Mouse (Mus musculus): ENCODE data around the gene Gm9736.
"Not testable (repeated sequence)": the region's sequence is repeated elsewhere in the genome, so short reads cannot be mapped to it uniquely, and the experiment has no call there.

Gm9736 gene

DNA sequence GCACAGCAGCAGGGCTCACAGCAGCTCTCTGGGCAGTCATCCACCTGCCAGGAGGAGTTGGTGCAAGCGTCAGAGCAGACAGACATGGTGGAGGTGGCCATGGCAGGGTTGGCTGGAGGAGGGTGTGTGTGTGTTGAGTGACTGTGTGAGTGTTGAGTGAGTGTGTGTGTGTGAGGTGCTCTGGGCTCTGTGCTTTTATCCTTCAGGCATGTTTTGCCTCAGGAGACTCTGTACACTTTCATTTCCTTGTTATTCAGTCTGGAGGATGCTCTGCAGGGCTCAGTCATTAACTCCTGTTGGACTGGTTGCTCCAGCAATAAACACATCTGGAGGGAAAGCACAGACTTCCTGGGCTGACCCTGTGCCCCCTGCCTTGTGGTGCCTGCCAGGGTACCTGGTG, at the start of gene Gm9736:
TSS of gene Gm9736 (minus strand) at position 101 of the 400 bp plus-strand sequence.
- not testable (repeated sequence) for DNase-seq (ENCODE audit: low read depth, low spot score)

DNA sequence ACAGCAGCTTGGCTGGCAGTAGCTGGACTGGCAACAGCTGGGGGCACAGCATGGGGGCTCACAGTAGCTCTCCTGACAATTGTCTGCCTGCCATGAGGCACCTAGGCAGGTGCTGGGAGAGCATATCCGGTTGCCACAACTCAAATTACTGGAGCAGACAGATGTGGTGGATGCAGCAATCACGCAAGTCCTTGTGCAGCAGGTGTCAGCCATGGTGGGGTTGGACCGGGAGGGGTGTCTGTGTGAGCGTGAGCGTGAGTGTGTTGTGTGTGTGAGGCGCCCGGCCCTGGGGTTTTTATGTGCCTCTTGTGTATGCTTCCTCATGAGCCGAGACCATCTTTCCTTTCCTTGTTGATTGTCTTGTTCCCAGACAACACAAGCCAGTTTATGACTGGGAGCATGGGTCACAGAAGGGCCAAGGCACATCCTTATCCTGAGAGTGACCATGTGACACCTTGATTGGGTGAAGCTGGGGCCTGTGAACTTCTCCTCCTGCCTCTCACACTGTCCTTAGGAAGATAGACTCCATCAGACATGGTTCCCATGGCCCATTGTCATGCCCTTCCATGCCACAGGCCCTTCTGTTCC, 47.9 kb upstream of the Gm9736 start, which contains the start of gene Gm19668:
TSS of gene Gm19668 (minus strand) at position 213 of the 588 bp plus-strand sequence.
- DNase-seq (ENCODE audit: low read depth, low spot score), result no peak

GRCm38 (mm10) chr10:77798164-77798920, 47.2 kb upstream of the Gm9736 start:
- DNase-seq (ENCODE audit: low read depth, low spot score), result not testable (repeated sequence)

DNA sequence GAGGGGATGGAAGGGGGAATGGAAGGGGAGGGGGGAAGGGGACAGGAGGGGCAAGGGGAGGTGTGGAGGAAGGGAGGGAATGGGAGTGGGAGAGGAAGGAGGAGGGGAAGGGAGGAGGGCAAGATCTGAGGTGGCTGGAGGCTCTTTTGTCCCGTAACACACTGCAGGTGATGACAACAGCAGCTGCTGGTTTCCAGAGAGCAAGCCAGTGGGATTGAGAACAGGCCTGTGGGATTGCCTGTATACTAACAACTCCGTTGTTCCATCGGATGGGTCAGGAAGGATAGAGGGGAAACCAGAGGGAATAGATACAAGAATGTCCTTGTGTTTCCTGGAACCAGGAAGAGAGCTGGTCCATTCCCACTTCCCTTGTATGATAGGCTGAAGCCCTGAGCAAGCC, 46.5 kb upstream of the Gm9736 start:
- DNase-seq (ENCODE audit: low read depth, low spot score), result no peak

GRCm38 (mm10) chr10:77794976-77795375, 43.8 kb upstream of the Gm9736 start, which contains the start of gene Gm9639:
Gm9639 (minus strand) TSS chr10:77795076.
- DNase-seq (ENCODE audit: low read depth, low spot score), result no peak

DNA sequence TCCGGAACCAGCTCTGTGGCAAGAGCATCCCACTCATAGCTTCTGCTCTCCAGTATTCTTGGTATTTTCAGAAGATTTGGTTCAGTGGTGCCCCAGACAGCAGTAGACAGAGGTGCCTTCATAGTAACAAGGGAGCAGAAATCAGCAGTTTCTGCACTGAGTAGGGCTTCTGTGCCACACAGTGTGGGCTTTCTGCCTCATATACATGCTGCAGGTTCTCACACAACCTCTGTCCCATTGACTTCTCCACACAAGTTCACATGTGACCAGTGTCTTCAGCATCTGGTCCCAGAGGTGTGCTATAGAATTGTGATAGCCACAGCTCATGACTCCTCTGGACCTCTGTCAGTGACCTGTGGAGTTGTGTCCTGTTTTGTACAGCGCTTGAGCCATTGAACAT, 37.5 kb upstream of the Gm9736 start:
- DNase-seq (ENCODE audit: low read depth, low spot score), result no peak

- not testable (repeated sequence) for DNase-seq (ENCODE audit: low read depth, low spot score)
Observed at GRCm38 (mm10) chr10:77787876-77788275, 36.7 kb upstream of the Gm9736 start, which contains the start of gene Gm7137. Gm7137 (minus strand) TSS chr10:77788200.

- not testable (repeated sequence) for DNase-seq (ENCODE audit: low read depth, low spot score)
Observed at GRCm38 (mm10) chr10:77783396-77783795, 32.2 kb upstream of the Gm9736 start.

DNA sequence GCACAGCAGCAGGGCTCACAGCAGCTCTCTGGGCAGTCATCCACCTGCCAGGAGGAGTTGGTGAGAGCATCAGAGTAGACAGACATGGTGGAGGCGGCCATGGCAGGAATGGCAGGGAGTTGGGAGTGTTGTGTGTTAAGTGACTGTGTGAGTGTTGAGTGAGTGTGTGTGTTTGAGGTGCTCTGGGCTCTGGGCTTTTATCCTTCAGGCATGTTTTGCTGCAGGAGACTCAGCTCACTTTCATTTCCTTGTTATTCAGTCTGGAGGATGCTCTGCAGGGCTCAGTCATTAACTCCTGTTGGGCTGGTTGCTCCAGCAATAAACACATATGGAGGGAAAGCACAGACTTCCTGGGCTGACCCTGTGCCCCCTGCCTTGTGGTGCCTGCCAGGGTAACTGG, 31.3 kb upstream of the Gm9736 start, which contains the start of gene Gm3250:
TSS of gene Gm3250 (minus strand) at position 101 of the 400 bp plus-strand sequence.
- not testable (repeated sequence) for DNase-seq (ENCODE audit: low read depth, low spot score)

- not testable (repeated sequence) for DNase-seq (ENCODE audit: low read depth, low spot score)
Observed at GRCm38 (mm10) chr10:77776844-77777243, 25.7 kb upstream of the Gm9736 start, which contains the start of gene Gm7138. Gm7138 (minus strand) TSS chr10:77776944.

GRCm38 (mm10) chr10:77772142-77772541, 21.0 kb upstream of the Gm9736 start:
- DNase-seq (ENCODE audit: low read depth, low spot score), result not testable (repeated sequence)

GRCm38 (mm10) chr10:77771225-77771624, 20.1 kb upstream of the Gm9736 start, which contains the start of gene Gm3238:
Gm3238 (minus strand) TSS chr10:77771325.
- not testable (repeated sequence) for DNase-seq (ENCODE audit: low read depth, low spot score)

DNA sequence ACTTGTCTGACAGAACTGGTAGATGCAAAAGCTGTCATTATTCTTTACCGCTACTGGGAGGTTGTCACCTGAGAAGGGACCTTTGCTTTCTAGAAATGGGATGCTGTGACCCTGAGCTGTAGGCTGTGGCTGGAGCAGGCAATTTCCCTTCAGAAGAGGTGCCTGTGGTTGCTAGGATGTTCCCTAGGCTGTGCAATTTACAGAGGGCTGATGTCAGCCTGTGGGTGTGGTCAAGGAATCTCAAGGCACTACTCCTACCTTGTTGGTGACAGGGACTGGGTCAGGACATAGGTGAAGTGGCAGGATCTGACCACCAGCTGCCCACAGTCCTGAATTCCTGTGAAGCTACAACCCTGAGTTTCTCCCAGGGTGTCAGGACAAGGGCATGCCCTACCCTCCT, 18.6 kb upstream of the Gm9736 start:
- DNase-seq (ENCODE audit: low read depth, low spot score), result no peak

GRCm38 (mm10) chr10:77759582-77759981, 8.4 kb upstream of the Gm9736 start, which contains the start of gene Gm3233:
Gm3233 (minus strand) TSS chr10:77759682.
- DNase-seq (ENCODE audit: low read depth, low spot score), result not testable (repeated sequence)

DNA sequence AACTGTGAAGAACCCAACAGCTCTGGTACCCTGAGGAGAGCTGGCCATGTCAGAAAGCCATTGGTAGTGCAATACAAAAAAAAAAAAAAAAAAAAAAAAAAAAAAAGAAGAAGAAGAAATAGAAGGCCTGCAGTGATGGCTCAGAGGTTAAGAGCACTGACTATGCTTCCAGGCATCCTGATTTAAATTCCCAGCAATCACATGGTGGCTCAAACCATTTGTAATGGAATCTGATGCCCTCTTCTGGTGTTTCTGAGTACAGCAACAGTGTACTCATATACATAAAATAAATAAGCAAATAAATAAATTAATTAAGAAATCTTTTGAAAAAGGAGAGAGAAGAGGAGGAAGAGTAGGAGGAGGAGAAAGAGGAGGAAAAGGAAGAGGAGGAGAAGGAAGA, 2.3 kb upstream of the Gm9736 start:
- no peak for DNase-seq (ENCODE audit: low read depth, low spot score)

DNA sequence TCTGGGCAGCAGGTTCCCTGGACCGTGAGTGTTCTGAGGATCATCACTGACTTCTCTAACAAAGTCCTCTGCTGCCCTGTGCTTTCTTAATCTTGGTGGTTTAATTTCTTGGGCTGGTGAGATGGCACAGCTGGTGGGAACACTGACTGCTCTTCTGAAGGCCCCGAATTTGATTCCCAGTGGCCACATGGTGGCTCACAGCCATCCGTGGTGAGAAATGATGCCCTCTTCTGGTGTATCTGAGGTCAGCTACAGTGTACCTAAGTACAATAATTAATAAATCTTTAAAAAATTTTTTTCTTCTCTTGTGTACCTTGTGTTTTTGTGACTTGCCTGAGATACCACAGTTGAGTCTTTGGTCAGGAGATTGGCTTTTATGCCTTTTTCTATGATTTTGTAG, 1.2 kb upstream of the Gm9736 start:
- DNase-seq (ENCODE audit: low read depth, low spot score), result not testable (repeated sequence)

DNA sequence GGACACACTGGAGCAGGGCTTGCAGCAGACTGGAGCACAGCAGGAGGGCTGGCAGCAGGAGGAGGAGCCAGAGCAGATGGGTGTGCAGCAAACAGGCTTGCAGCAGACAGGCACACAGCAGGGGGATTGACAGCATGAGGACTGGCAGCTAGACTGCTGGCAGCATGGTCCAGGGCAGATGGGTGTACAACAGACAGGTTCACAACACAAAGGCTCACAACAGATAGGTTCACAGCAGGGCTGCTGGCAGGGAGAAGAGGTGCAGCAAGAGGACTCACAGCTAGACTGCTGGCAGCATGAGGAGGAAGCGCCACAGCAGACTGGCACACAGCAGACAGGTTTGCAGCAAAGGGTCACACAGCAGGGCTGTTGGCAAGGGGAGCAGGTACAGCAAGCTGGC, 468 bp downstream of the Gm9736 start:
- DNase-seq (ENCODE audit: low read depth, low spot score), result not testable (repeated sequence)

DNA sequence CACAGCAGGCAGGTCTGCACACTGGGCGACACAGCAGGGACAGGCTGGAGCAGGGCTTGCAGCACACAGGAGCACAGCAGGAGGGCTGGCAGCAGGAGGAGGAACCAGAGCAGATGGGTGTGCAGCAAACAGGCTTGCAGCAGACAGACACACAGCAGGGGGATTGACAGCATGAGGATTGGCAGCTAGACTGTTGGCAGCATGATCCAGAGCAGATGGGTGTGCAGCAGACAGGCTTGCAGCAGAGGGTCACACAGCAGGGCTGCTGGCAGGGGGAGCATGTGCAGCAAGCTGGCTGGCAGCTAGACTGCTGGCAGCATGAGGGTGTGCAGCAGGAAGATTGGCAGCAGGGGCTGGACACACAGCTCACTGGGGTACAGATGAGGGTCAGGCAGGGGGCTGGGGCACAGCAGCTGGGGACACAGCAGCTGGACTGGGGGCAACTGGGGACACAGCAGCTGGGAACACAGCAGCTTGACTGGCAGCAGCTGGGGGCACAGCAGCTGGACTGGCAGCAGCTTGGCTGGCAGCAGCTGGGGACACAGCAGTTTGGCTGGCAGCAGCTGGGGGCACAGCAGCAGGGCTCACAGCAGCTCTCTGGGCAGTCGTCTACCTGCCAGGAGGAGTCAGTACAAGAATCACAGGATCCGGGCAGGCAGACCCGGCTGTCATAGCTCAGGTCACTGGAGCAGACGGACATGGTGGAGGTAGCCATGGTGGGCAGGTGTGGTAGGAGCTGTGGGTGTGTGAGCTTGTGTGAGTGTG, 9.0 kb downstream of the Gm9736 start, which contains the start of gene Gm18596:
TSS of gene Gm18596 (minus strand) at position 715 of the 765 bp plus-strand sequence.
- not testable (repeated sequence) for DNase-seq (ENCODE audit: low read depth, low spot score)

DNA sequence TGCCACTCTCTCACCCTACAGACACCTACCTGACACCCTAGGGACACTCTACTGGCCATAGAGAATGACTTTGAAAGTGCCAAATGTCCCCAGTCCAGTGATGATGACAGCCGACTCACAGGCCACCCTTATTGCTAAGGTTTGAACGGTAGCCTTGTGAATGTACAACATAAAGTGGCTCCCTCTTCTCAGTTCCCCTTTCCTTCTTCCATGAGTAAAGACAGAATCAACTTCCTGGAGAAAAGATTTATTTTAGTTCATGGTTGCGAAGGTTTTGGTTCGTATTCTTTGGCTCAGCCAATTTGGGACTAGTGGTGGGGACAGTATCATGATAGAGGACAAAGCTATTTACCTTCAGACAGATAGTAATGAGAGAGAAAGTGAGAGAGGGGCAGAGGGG, 12.2 kb downstream of the Gm9736 start:
- DNase-seq (ENCODE audit: low read depth, low spot score), result no peak

DNA sequence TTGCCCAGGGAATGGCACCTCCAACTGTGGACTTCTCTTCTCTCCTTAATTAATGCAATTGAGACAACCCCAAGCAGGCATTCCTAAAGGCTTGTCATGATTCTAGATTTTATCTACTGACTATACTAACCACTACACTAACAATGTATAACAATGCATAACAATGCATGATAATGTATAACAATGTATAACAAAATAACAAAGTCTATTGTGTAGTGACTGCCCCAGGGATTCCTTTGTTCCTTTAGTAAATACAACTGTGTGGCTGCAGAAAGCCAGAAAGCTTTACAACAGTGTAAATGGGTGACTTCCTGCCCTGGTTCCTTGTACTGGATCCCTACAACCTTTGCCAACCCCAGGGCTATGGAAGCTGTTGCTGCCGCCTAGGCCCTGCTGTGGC, 15.2 kb downstream of the Gm9736 start:
- no peak for DNase-seq (ENCODE audit: low read depth, low spot score)

DNA sequence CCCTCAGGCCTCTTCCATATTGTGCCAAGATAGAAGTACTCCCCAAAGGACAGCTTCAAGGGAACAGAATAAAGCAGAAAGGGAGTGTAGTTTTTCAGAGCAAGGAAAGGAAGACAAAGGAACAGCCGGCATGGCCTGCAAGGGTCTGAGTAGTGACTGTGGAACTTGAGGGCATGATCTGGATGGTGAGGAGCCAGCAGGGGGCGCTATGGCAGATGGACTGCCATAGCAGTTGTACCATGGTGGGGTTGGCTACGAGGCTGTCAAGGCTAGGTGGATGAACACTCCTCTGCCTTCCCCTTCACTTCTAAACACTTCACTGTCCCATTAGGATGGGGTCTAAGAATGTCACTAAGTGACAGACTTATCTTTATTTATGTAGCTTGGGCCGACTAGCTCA, 21.9 kb downstream of the Gm9736 start:
- peak; percentile 8 for DNase-seq (ENCODE audit: low read depth, low spot score)

- DNase-seq (ENCODE audit: low read depth, low spot score), result no peak
Observed at GRCm38 (mm10) chr10:77728280-77728679, 22.9 kb downstream of the Gm9736 start.

All from CD4-positive helper T cell, adult 2 months (primary cell).